Mouse (Mus musculus): ENCODE data around the gene Arhgap21. TPM values are rescaled to one million over a fixed set of nuclear protein-coding genes. Genes with fewer than 3 reads are reported as not detected.

The Arhgap21 gene
- polyA plus RNA-seq, 1 experiment from 2014 or later: 4.5 TPM

DNA sequence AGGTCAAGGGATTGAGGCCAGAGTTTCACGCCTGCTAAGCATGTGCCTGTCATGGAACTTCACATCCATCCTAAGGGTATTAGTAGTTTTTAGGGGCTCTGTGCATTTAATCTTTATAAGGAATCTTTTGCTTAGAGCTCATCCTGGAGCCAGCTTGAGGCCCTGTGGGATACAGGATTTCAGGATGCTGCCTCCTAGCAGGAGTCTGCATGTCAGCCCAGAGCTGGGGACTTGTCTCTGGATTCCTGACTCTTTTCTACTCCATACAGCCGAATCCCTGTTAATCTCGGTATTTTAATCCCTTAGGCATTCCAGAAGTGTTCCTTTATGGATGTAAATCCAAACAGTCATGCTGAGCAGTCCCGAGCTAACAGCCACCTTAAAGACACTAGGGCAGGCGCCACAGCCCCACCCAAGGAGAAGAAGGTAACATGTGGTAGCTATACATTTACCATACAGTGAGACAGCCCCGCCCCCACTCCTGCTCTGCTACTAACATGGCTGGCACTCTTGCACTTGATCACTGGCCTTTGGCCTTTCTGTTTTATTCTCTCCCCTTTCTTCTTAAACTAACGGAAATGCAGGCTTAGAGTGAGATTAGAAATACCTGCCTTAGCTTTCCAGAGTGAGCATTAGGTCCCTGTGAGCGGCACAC is 167.3 kb downstream of the Arhgap21 start:
- 78% methylated on average over 8 of the region's 8 CpGs for WGBS (ENCODE audit: insufficient replicate concordance)

More for the DNA sequence above, 167.3 kb downstream of the Arhgap21 start:
- no peak overlapping the region for H3K4me3 ChIP-seq (ENCODE audit: low read depth, low read length)
- peaks cover 6% of the 10 kb centered on the region for H3K36me3 ChIP-seq (replicated peaks; ENCODE audit: insufficient read depth, low read length)
- TF ChIP-seq EP300 (IDR thresholded peaks at IDR 0.05; ENCODE audit: low read depth): no peak
- TF ChIP-seq CTCF (IDR thresholded peaks at IDR 0.05; ENCODE audit: low read depth): no peak
- H3K27me3 ChIP-seq (ENCODE audit: insufficient read depth, low read length): no peaks in the 10 kb centered on the region
- no peak overlapping the region for H3K4me2 ChIP-seq (ENCODE audit: low read depth, low read length)
- no peak overlapping the region for H3K27ac ChIP-seq (ENCODE audit: low read depth)
- no peak overlapping the region for H3K9ac ChIP-seq (replicated peaks)
- H3K4me1 ChIP-seq (ENCODE audit: insufficient read depth): no peaks in the 10 kb centered on the region
- no peaks in the 10 kb centered on the region for H3K9me3 ChIP-seq (ENCODE audit: low read length)
- no peak for ATAC-seq
- no peak for DNase-seq

Other genes starting within 250 kb of the Arhgap21 start
- 0.14 and 0.19 TPM in 2 replicates for gene Enkur, start 236.5 kb upstream of the Arhgap21 start, polyA plus RNA-seq (2015; fragmentation: Nextera tagmentation; extraction: Ambion mirVana)
- gene Thnsl1, start 236.8 kb upstream of the Arhgap21 start, polyA plus RNA-seq (2015; fragmentation: Nextera tagmentation; extraction: Ambion mirVana): 2.0 and 2.1 TPM in 2 replicates

All from liver, postnatal 0 days (tissue).